Mouse (Mus musculus) hindbrain, embryonic 15.5 days (tissue): ENCODE results near the gene Zfand4. TPM values are rescaled to one million over a fixed set of nuclear protein-coding genes. Genes with fewer than 3 reads are reported as not detected.

Experiments used
- ATAC-seq: fragments of 200-750 bp; cut with Nextera tagmentation; 2 replicates; pipeline ENCODE4 v1.8.0; 2017; ENCODE audit warnings: low read depth, moderate number of reproducible peaks, moderate TSS enrichment; ENCODE audit not compliant: low FRiP score
- H3K27ac ChIP-seq: fragments of 300-500 bp; sonication (generic); replicated peaks from 2 replicates; pipeline ENCODE4 v1.5.1; 2015; ENCODE audit warnings: mild to moderate bottlenecking, inconsistent platforms
- H3K27me3 ChIP-seq: fragments of 300-500 bp; sonication (generic); 2 replicates; pipeline ENCODE4 v1.6.1; 2015; ENCODE audit warnings: control low read depth, inconsistent platforms
- H3K36me3 ChIP-seq: fragments of 300-500 bp; sonication (generic); 2 replicates; pipeline ENCODE4 v1.6.1; 2015; ENCODE audit warnings: control low read depth, inconsistent platforms
- H3K4me1 ChIP-seq: fragments of 300-500 bp; sonication (generic); replicated peaks from 2 replicates; pipeline ENCODE4 v1.6.1; 2015; ENCODE audit warnings: control low read depth, inconsistent platforms
- H3K4me2 ChIP-seq: fragments of 300-500 bp; sonication (generic); 2 replicates; pipeline ENCODE4 v1.6.1; 2015; ENCODE audit warnings: moderate library complexity, mild to moderate bottlenecking, inconsistent platforms
- H3K4me3 ChIP-seq: fragments of 300-500 bp; sonication (generic); 2 replicates; pipeline ENCODE4 v1.5.1; 2015; ENCODE audit warnings: mild to moderate bottlenecking, inconsistent platforms
- H3K9ac ChIP-seq: fragments of 300-500 bp; sonication (generic); 2 replicates; pipeline ENCODE4 v1.6.1; 2015; ENCODE audit warnings: inconsistent platforms
- H3K9me3 ChIP-seq: fragments of 300-500 bp; sonication (generic); 2 replicates; pipeline ENCODE4 v1.6.1; 2016; ENCODE audit warnings: control low read depth, inconsistent platforms
- WGBS: fragments of 180-500 bp; shearing (Covaris S2); methylation state at CpG from one replicate; pipeline ENCODE4 v1.1.7; 2015; 5-methylcytosine and 5-hydroxymethylcytosine counted together
- polyA plus RNA-seq: library from polyadenylated mRNA; unstranded; fragments of >200 nt; fragmentation: Nextera tagmentation; extraction: Ambion mirVana; gene quantifications from 2 replicates; pipeline ENCODE4 v1.2.1, GENCODE M21; 2015

Gene Zfand4
- polyA plus RNA-seq, 1 experiment from 2014 or later, result 6.1 TPM

DNA sequence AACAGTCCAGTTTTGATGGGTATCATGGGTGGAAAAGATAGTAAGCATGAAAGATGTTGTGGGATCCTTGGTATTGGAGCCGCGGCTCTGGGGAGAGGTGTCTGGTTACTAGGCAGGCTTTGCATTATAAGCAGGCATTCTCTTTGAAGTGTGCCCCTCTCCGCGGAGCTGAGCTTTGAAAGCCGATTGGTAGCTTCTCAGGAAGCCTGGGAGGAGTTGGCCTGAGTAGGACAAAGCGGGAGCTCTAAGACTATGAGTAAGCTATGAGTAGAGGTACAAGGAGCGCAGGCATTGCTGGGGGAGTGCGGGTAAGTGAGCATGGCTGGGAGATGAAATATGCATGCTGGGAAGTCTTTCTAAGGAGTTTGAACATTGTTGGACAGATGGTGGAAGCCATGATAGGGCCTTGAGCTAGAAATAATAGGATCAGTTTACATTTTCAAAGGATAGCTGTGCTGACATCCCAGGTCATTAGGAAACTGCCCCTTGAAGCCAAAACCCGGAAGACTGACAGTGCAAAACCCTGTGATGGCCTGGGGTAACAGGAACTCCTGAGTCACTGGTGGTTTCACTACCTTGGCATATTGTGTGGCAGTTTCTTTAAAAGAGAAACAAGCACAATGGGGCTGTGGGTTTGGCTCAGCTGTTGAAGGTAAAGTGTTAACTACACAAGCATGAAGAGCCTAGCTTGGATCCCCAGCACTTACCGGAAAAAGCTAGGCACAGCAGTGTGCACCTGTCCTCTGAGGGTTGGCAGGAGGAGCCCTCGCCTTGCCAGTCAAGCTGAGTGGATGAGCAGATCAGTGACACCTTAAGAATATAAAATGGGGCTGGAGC is 2.5 kb downstream of the Zfand4 start:
- peak; percentile 61; the same call in 1 of the 2 replicates for ATAC-seq
- H3K36me3 ChIP-seq, result no peaks in the 10 kb centered on the region; the same call in 1 of the 2 replicates
- no peaks in the 10 kb centered on the region for H3K9me3 ChIP-seq
- H3K27ac ChIP-seq, result no peak overlapping the region
- peak overlapping the region; percentile 4; the same call in 1 of the 2 replicates for H3K9ac ChIP-seq
- peaks cover 19% of the 10 kb centered on the region for H3K4me1 ChIP-seq
- H3K4me2 ChIP-seq, result peak overlapping the region; percentile 45
- H3K4me3 ChIP-seq, result peak overlapping the region; percentile 10; the same call in 1 of the 2 replicates
- H3K27me3 ChIP-seq, result no peaks in the 10 kb centered on the region
- 17% methylated on average over 11 of the region's 11 CpGs for WGBS

DNA sequence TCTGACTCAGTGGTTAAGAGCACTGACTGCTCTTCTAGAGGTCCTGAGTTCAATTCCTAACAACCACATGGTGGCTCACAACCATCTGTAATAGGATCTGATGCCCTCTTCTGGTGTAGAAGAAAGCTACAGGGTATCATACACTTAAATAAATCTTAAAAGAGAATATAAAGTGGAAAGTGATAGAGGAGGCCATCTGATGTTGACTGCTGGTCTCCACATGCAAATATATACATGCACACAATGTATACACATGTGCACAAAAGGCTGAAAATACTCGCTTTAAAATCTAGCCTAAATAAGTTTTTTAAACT is 3.0 kb downstream of the Zfand4 start:
- no peak overlapping the region for H3K4me2 ChIP-seq
- no peaks in the 10 kb centered on the region for H3K27me3 ChIP-seq
- ATAC-seq, result no peak
- no peaks in the 10 kb centered on the region for H3K9me3 ChIP-seq
- H3K9ac ChIP-seq, result no peak overlapping the region
- H3K4me1 ChIP-seq, result peaks cover 19% of the 10 kb centered on the region
- no peak overlapping the region for H3K27ac ChIP-seq
- H3K36me3 ChIP-seq, result no peaks in the 10 kb centered on the region; the same call in 1 of the 2 replicates
- no peak overlapping the region for H3K4me3 ChIP-seq
- WGBS, result 96% methylated on average over 1 of the region's 1 CpGs

DNA sequence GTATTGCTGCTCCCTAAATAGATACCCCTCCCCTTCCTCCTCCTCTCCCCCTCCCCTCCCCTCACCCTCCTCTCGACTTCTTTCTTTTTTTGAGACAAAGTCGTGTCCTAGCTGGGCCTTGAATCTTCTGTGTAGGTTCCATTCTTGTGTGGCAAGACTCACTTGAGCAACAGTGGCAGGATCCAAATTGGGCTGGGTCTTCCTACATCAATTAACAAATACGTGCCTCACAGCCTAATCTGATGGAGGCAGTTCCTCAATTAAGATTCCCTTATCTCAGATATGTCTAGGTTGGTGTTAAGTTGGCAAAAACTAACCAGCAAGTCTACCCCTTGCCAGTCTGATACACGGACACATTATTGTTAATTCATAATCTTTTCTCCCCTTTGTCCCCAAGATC is 11.7 kb downstream of the Zfand4 start:
- no peaks in the 10 kb centered on the region for H3K27me3 ChIP-seq
- no peak overlapping the region for H3K4me2 ChIP-seq
- H3K36me3 ChIP-seq, result no peaks in the 10 kb centered on the region
- H3K4me3 ChIP-seq, result no peak overlapping the region
- no peak for ATAC-seq
- H3K27ac ChIP-seq, result no peak overlapping the region
- 79% methylated on average over 4 of the region's 4 CpGs for WGBS
- H3K4me1 ChIP-seq, result no peaks in the 10 kb centered on the region
- H3K9me3 ChIP-seq, result no peaks in the 10 kb centered on the region
- H3K9ac ChIP-seq, result no peak overlapping the region

DNA sequence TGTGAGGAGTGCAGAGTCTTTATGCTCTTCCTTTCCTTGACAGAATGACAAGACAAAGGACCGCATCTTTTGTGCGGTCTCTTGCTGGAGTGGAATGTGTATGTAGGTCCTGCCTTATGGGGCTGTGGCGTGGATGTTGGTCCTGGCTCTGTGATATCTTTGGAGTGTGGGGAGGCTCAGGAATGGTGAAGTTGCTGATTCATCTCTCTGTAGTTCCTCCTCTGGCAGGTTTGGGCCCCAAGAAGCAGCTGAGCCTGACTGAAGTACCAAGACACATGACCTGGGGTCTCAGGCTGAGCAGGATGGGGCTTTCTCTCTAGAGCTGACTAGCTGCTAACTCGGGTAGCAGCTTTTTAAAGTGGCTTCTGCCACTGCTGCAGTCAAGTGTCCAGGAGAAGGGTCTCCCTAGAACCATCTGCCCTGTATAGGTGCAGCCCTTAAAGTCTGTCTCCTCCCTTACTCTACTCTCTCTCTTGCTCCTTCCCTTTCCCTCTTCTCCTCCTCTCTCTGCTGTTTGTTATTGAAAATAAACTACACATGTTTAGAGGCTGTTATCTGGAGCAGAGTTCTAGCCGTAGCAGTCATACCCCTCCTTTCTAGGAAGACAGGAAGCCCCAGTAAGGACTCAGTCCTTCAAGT is 14.8 kb downstream of the Zfand4 start:
- H3K9me3 ChIP-seq, result no peaks in the 10 kb centered on the region
- no peak overlapping the region for H3K4me2 ChIP-seq
- no peaks in the 10 kb centered on the region for H3K4me1 ChIP-seq
- H3K9ac ChIP-seq, result no peak overlapping the region
- ATAC-seq, result no peak
- no peak overlapping the region for H3K27ac ChIP-seq
- H3K36me3 ChIP-seq, result no peaks in the 10 kb centered on the region
- 83% methylated on average over 5 of the region's 5 CpGs for WGBS
- no peak overlapping the region for H3K4me3 ChIP-seq
- no peaks in the 10 kb centered on the region for H3K27me3 ChIP-seq

DNA sequence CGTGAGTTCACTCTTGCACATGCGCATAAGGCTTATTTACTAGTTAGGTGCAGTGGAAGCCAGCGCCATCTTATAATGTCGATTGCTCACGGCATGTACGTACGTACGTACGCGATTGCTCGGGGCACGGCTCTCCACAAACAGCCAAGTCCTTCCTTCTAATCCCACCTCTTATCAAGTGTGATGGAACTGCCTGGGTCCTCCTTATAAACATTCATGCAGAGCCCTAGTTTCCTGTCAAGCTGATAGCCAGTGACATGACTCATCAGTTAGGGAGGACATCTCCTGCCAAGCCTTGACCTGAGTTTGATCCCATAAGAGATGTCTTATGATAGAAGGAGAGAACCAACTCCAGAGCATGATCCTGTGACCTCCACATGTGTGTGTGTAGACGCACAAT is 17.0 kb downstream of the Zfand4 start:
- Histone ChIP-seq H3K4me3 (no peak overlapping the region), H3K4me2 (no peak overlapping the region), H3K27me3 (no peaks in the 10 kb centered on the region), H3K9ac (no peak overlapping the region), H3K4me1 (no peaks in the 10 kb centered on the region), H3K9me3 (no peaks in the 10 kb centered on the region), H3K36me3 (no peaks in the 10 kb centered on the region), H3K27ac (no peak overlapping the region)
- 93% methylated on average over 13 of the region's 13 CpGs for WGBS
- ATAC-seq, result no peak

DNA sequence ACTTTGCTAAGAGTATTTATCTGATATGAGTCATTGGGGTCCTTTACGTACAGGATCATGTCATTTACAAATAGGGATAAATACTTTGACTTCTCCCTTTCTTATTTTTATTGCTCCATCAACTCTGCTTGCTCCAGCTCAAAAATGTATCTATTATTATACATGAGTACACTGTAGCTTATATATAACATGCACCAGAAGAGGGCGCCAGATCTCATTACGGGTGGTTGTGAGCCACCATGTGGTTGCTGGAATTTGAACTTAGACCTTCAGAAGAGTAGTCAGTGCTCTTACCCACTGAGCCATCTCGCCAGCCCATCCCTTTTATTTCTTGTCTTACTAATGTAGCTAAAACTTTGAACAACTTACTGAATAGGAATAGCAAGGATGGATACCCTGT is 18.5 kb downstream of the Zfand4 start:
- WGBS, result 51% methylated on average over 4 of the region's 4 CpGs
- Histone ChIP-seq H3K9me3 (no peaks in the 10 kb centered on the region), H3K27me3 (no peaks in the 10 kb centered on the region), H3K36me3 (no peaks in the 10 kb centered on the region), H3K4me2 (no peak overlapping the region), H3K4me3 (no peak overlapping the region), H3K9ac (no peak overlapping the region), H3K27ac (no peak overlapping the region), H3K4me1 (no peaks in the 10 kb centered on the region)
- no peak for ATAC-seq

DNA sequence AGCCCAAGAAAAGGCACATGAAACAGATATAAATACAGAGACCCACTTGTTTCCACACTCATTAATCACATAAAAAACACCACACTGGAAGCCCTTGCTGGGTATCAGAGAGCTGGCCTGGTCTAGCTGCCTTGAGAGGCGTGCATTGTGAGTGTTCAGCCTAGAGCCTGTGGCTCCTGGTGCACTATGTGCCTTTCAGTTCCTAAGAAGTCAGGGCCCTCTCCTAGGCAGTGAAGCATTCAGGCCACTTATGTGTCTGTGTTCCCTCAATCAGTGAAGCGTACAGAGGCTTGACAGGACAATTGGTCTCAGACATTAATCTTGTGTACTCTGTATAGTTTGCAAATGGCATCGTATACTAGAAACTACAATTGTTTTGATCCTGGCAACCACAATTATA is 19.3 kb downstream of the Zfand4 start:
- no peak for ATAC-seq
- no peak overlapping the region for H3K9ac ChIP-seq
- 68% methylated on average over 3 of the region's 3 CpGs for WGBS
- no peaks in the 10 kb centered on the region for H3K36me3 ChIP-seq
- no peaks in the 10 kb centered on the region for H3K4me1 ChIP-seq
- no peaks in the 10 kb centered on the region for H3K27me3 ChIP-seq
- no peak overlapping the region for H3K4me3 ChIP-seq
- no peak overlapping the region for H3K4me2 ChIP-seq
- no peaks in the 10 kb centered on the region for H3K9me3 ChIP-seq
- H3K27ac ChIP-seq, result no peak overlapping the region

DNA sequence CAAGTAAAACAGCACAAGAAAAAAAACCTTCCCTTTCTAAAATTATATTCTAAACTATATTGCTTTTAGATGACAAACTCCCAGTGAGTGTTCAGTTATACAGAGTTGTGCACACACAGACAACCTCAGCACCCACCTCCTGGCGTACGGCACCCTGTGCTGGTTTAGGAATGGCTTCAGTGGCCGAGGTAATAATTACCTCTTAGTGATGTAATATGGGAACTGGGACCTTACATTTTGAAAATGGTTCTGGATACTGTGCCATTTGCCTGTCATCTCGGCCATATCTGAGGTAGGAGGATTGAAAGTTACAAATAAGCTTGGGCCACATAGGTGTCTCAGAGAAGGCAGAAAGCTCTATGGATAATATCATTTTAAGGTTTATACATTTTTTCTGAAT is 22.3 kb downstream of the Zfand4 start:
- H3K4me1 ChIP-seq, result no peaks in the 10 kb centered on the region
- no peak for ATAC-seq
- whole genome bisulfite sequencing, result 95% methylated on average over 4 of the region's 4 CpGs
- no peaks in the 10 kb centered on the region for H3K36me3 ChIP-seq
- H3K4me3 ChIP-seq, result no peak overlapping the region
- H3K9me3 ChIP-seq, result no peaks in the 10 kb centered on the region
- no peak overlapping the region for H3K27ac ChIP-seq
- no peak overlapping the region for H3K4me2 ChIP-seq
- no peak overlapping the region for H3K9ac ChIP-seq
- no peaks in the 10 kb centered on the region for H3K27me3 ChIP-seq

DNA sequence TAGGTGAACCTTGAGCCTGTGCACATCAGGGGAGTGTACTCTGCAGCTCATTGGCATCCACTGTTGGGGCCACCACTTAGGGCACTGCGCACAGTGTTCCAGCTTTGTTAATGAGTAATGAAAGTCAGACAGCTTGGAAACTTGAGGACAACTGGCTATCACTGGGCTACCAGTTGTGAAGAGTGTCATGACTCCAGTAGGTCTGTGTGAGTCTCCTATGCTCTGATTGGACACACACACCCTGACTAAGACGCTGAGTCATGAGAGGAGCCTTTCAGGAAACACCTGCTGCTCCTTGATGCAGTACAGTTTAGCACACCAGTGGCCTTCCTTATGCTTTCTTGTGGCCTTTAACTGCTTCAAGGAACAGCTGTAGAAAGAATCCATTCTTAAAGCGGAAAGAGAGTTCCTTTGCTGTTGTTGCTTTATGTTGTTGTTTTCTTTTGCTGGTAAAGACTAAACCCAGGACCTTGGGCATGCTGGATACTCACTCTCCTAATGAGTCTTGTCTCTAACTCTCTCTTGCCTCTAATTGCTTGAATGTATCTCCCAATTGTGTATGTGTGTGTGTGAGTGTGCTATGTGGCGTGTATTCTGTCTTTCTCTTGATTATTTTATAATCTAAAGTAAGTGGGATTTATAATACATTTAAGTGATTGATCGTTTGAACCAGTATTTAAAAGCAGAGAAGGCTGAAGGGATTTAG is 23.0 kb downstream of the Zfand4 start:
- Histone ChIP-seq H3K9me3 (no peaks in the 10 kb centered on the region), H3K27ac (no peak overlapping the region), H3K27me3 (no peaks in the 10 kb centered on the region), H3K9ac (no peak overlapping the region), H3K4me3 (no peak overlapping the region), H3K4me1 (no peaks in the 10 kb centered on the region), H3K36me3 (no peaks in the 10 kb centered on the region), H3K4me2 (no peak overlapping the region)
- WGBS, result 82% methylated on average over 5 of the region's 5 CpGs
- ATAC-seq, result no peak

DNA sequence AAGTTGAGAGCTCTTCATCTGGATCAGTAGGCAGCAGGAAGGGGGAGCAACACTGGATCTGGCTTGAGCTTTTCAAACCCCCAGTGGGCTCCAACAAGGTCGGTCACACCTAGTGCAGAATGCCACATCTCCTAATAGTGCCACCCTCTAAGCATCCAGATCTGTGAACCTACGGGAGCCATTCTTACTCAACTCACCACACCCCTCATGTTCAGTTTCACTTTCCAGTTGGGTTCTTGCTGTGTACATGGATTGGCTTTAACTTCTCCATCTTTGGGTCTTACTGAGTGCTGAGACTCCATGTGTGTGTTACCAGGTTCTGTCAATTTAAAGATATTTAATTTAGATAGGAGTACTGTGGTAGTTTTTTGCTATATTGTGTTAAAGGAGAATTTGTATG is 47.4 kb downstream of the Zfand4 start:
- H3K27ac ChIP-seq, result no peak overlapping the region
- no peak overlapping the region for H3K4me2 ChIP-seq
- no peak overlapping the region for H3K9ac ChIP-seq
- H3K4me1 ChIP-seq, result no peaks in the 10 kb centered on the region
- no peak overlapping the region for H3K4me3 ChIP-seq
- H3K36me3 ChIP-seq, result no peaks in the 10 kb centered on the region
- H3K27me3 ChIP-seq, result no peaks in the 10 kb centered on the region
- no peak for ATAC-seq
- no peaks in the 10 kb centered on the region for H3K9me3 ChIP-seq
- 97% methylated on average over 2 of the region's 2 CpGs for WGBS

DNA sequence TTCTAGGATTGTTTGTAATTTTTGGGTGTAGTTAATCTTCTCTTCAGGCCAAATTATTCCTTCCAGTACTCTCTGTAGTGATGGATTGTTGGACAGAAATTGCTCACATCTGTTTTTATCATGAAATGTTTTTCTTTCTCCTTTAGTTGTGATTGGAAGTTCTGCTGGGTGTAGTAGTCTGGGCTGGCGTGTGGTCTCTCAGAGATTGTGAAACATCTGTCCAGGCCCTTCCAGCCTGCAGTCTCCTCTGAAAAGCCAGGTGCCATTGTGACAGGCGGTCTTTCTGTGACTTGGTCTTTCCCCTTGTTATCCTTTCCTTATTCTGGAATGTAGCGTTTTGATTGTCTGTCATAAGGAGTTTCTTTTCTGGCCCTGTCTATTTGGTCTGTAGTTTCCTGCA is 55.2 kb downstream of the Zfand4 start:
- 89% methylated on average over 3 of the region's 3 CpGs for WGBS
- H3K4me1 ChIP-seq, result no peaks in the 10 kb centered on the region

DNA sequence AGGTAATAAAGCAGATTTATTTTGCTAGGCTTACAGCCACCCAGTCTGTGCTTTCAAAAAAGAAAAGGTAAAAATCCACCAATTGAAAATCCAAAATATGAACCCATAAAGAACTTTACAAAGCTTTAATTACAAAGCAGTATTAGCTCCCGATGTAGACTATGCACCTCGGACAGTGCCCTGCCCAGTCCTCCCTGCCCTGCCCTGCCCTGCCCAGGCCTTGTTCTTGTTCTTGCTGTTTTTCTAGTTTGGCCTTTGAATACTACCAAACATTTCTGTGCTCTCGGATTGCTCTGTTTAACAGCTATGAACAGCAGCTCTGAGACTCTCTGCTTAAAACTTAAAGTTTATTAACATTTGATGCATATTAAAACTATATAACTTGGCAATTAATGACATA is 62.6 kb downstream of the Zfand4 start:
- H3K9ac ChIP-seq, result no peak overlapping the region
- no peaks in the 10 kb centered on the region for H3K9me3 ChIP-seq
- no peak overlapping the region for H3K4me3 ChIP-seq
- H3K36me3 ChIP-seq, result no peaks in the 10 kb centered on the region
- H3K4me2 ChIP-seq, result no peak overlapping the region
- H3K4me1 ChIP-seq, result no peaks in the 10 kb centered on the region
- WGBS, result 89% methylated on average over 3 of the region's 3 CpGs
- H3K27ac ChIP-seq, result no peak overlapping the region
- ATAC-seq, result no peak
- H3K27me3 ChIP-seq, result no peaks in the 10 kb centered on the region

More for the DNA sequence above, 55.2 kb downstream of the Zfand4 start:
- Histone ChIP-seq H3K9ac (no peak overlapping the region), H3K4me3 (no peak overlapping the region), H3K9me3 (no peaks in the 10 kb centered on the region), H3K27me3 (no peaks in the 10 kb centered on the region), H3K4me2 (no peak overlapping the region), H3K36me3 (no peaks in the 10 kb centered on the region), H3K27ac (no peak overlapping the region)
- no peak for ATAC-seq
